Mouse (Mus musculus): ENCODE measurements around the gene Dcaf7.

DNA sequence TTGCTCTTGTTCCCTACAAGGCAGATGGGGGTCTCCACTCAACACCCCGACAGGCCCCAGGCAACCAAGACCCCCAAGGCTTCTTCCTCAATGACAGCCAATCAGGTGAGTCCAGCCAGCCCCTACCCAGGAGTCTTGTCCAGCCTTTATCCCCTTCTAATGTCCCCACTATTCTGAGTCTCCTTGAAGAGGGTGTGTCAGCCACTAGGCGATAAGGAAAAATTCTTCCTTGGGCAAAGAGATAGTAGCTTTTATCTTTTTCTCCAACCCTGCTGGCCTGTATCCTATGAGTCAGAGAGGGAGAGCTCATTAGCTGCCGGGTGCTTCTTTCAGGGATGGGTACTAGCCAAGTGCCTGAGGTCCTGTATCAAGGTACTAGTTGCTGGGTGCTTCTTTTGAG is 10.9 kb upstream of the Dcaf7 start:
- TF ChIP-seq POLR2A (IDR thresholded peaks at IDR 0.05; ENCODE audit: extremely low read depth, insufficient read depth, low read length) (no peak), CTCF (IDR thresholded peaks at IDR 0.05; ENCODE audit: extremely low read depth, insufficient read depth, low read length) (no peak)

All from cortical plate, adult 2 months (tissue).